ENCODE assay signal across 9 mouse cellular contexts in the genomic region with DNA sequence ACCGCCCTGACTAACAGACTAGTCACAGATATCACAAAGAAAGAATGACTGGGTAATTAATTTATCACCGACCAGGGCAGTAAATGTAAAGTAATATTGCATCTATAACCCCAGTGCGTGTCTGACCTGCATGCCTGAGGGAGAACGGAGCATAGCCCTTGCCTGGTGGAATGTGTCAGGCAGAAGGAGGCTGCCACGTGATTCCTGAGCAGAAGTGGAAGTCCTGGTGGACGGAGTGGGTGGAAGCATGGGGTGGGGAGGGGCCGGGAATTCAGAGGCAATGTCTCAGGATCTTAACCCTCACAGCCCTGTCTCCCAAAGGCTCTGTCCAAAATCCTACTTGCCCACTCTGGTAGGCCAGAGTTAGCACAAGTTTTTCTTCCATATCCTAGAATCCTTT. TPM values are rescaled to one million over a fixed set of nuclear protein-coding genes. Genes with fewer than 3 reads are reported as not detected.
DNase-seq lines count a peak whose midpoint lies in the region; ATAC-seq and TF ChIP-seq lines count a peak whose summit lies in the region.
"Had no signal": no experiment of that assay in that cellular context is flagged by ENCODE, and none has a peak within 500 bp of the region (broad histone marks: within the 10 kb centered on the region; RNA-seq: fewer than 3 reads in every experiment).

No protein-coding gene starts in this region.

- H3K4me1 ChIP-seq in hindbrain, embryonic 13.5 days (replicated peaks): peaks cover 62% of the 10 kb centered on the region
- H3K4me1 ChIP-seq in hindbrain, postnatal 0 days (ENCODE audit: insufficient read depth, low read length): peaks cover 24% of the 10 kb centered on the region
- H3K4me1 ChIP-seq in hindbrain, embryonic 16.5 days (ENCODE audit: control insufficient read depth, insufficient read depth, low read depth, low read length): peaks cover 36% of the 10 kb centered on the region
- peaks cover 73% of the 10 kb centered on the region for H3K4me1 ChIP-seq in limb, embryonic 12.5 days (replicated peaks)
- peaks cover 9% of the 10 kb centered on the region for H3K4me1 ChIP-seq in stomach, postnatal 0 days (replicated peaks; ENCODE audit: control insufficient read depth, insufficient read depth)

- no peak for DNase-seq in hindbrain, postnatal 0 days (ENCODE audit: low spot score)
- no peak for DNase-seq in stomach, postnatal 0 days (ENCODE audit: low spot score)
- DNase-seq in layer of hippocampus, adult 9-10 months (ENCODE audit: low spot score): no peak
- DNase-seq in right cerebral cortex, adult 18-20 months: no peak

- no peak overlapping the region for H3K4me3 ChIP-seq in hindbrain, embryonic 13.5 days
- no peak overlapping the region for H3K4me3 ChIP-seq in hindbrain, postnatal 0 days (ENCODE audit: low read length)
- no peak overlapping the region for H3K4me3 ChIP-seq in hindbrain, embryonic 16.5 days (ENCODE audit: low read length)
- no peak overlapping the region for H3K4me3 ChIP-seq in limb, embryonic 12.5 days (replicated peaks)
- H3K4me3 ChIP-seq in stomach, postnatal 0 days (ENCODE audit: low read depth, low read length): no peak overlapping the region

- no peak for TF ChIP-seq CTCF in hindbrain, postnatal 0 days (IDR thresholded peaks at IDR 0.05; ENCODE audit: low read depth)
- peak; percentile 15; the same call in 1 of the 2 replicates for TF ChIP-seq CTCF in stomach, postnatal 0 days (IDR thresholded peaks at IDR 0.05; ENCODE audit: low read depth)

- no peak overlapping the region for H3K9ac ChIP-seq in hindbrain, embryonic 13.5 days
- no peak overlapping the region for H3K9ac ChIP-seq in hindbrain, postnatal 0 days (replicated peaks; ENCODE audit: low read length)
- no peak overlapping the region for H3K9ac ChIP-seq in hindbrain, embryonic 16.5 days (ENCODE audit: low read depth, low read length)
- H3K9ac ChIP-seq in limb, embryonic 12.5 days (replicated peaks): 0 out of 2 replicates have a peak overlapping the region, but pooled peaks have one; percentile 24
- H3K9ac ChIP-seq in stomach, postnatal 0 days (ENCODE audit: low read length): no peak overlapping the region

- peak overlapping the region; percentile 23; the same call in 1 of the 2 replicates for H3K27ac ChIP-seq in hindbrain, embryonic 13.5 days
- no peak overlapping the region for H3K27ac ChIP-seq in hindbrain, postnatal 0 days
- 0 out of 2 replicates have a peak overlapping the region, but pooled peaks have one; percentile 13 for H3K27ac ChIP-seq in hindbrain, embryonic 16.5 days (ENCODE audit: low read depth, low read length)
- peak overlapping the region; percentile 96 for H3K27ac ChIP-seq in limb, embryonic 12.5 days
- no peak overlapping the region for H3K27ac ChIP-seq in stomach, postnatal 0 days (replicated peaks)

- H3K9me3 ChIP-seq in hindbrain, embryonic 13.5 days: no peaks in the 10 kb centered on the region
- H3K9me3 ChIP-seq in hindbrain, postnatal 0 days (ENCODE audit: low read length): no peaks in the 10 kb centered on the region
- no peaks in the 10 kb centered on the region for H3K9me3 ChIP-seq in hindbrain, embryonic 16.5 days (ENCODE audit: control insufficient read depth, low read length)
- no peaks in the 10 kb centered on the region for H3K9me3 ChIP-seq in limb, embryonic 12.5 days
- no peaks in the 10 kb centered on the region for H3K9me3 ChIP-seq in stomach, postnatal 0 days (ENCODE audit: control insufficient read depth, low read length)

- TF ChIP-seq EP300 in stomach, postnatal 0 days (optimal IDR thresholded peaks at IDR 0.05): no peak

- ATAC-seq in hindbrain, embryonic 13.5 days (ENCODE audit: low FRiP score): no peak
- ATAC-seq in hindbrain, postnatal 0 days: no peak; the same call in 1 of the 2 replicates
- peak; percentile 1; the same call in 1 of the 2 replicates for ATAC-seq in hindbrain, embryonic 16.5 days
- peak; percentile 37; the same call in 1 of the 2 replicates for ATAC-seq in limb, embryonic 12.5 days (ENCODE audit: insufficient number of reproducible peaks, insufficient read depth, low FRiP score, low TSS enrichment, low read depth)
- peak; percentile 59 for ATAC-seq in stomach, postnatal 0 days (ENCODE audit: low FRiP score, low TSS enrichment)
- ATAC-seq in inflammation-experienced regulatory T-cells, adult 6 months: no peak

- H3K36me3 ChIP-seq in hindbrain, embryonic 13.5 days: no peaks in the 10 kb centered on the region
- H3K36me3 ChIP-seq in hindbrain, postnatal 0 days (ENCODE audit: insufficient read depth, low read length): no peaks in the 10 kb centered on the region
- no peaks in the 10 kb centered on the region for H3K36me3 ChIP-seq in hindbrain, embryonic 16.5 days (ENCODE audit: control insufficient read depth, insufficient read depth, low read length)
- no peaks in the 10 kb centered on the region for H3K36me3 ChIP-seq in limb, embryonic 12.5 days
- H3K36me3 ChIP-seq in stomach, postnatal 0 days (ENCODE audit: control insufficient read depth, insufficient read depth, low read length): no peaks in the 10 kb centered on the region

- 37% methylated on average over 7 of the region's 7 CpGs for WGBS in hindbrain, embryonic 13.5 days
- WGBS in hindbrain, postnatal 0 days: 41% methylated on average over 7 of the region's 7 CpGs
- 31% methylated on average over 7 of the region's 7 CpGs for WGBS in hindbrain, embryonic 16.5 days
- WGBS in limb, embryonic 12.5 days: 14% methylated on average over 7 of the region's 7 CpGs
- WGBS in stomach, postnatal 0 days: 35% methylated on average over 7 of the region's 7 CpGs

- H3K27me3 ChIP-seq in hindbrain, embryonic 13.5 days: peaks cover 87% of the 10 kb centered on the region
- H3K27me3 ChIP-seq in hindbrain, postnatal 0 days (ENCODE audit: insufficient read depth, low read length): peaks cover 4% of the 10 kb centered on the region; the same call in 1 of the 2 replicates
- peaks cover 5% of the 10 kb centered on the region for H3K27me3 ChIP-seq in hindbrain, embryonic 16.5 days (replicated peaks; ENCODE audit: control insufficient read depth, insufficient read depth, low read length)
- H3K27me3 ChIP-seq in limb, embryonic 12.5 days: peaks cover 5% of the 10 kb centered on the region; the same call in 1 of the 2 replicates
- no peaks in the 10 kb centered on the region for H3K27me3 ChIP-seq in stomach, postnatal 0 days (ENCODE audit: control insufficient read depth, insufficient read depth, low read length)

- no peak overlapping the region for H3K4me2 ChIP-seq in hindbrain, embryonic 13.5 days
- H3K4me2 ChIP-seq in hindbrain, postnatal 0 days (ENCODE audit: low read depth, low read length): no peak overlapping the region
- no peak overlapping the region for H3K4me2 ChIP-seq in hindbrain, embryonic 16.5 days (ENCODE audit: low read length)
- H3K4me2 ChIP-seq in limb, embryonic 12.5 days: peak overlapping the region; percentile 49
- H3K4me2 ChIP-seq in stomach, postnatal 0 days (replicated peaks; ENCODE audit: low read depth): no peak overlapping the region

RNA-seq across cellular contexts. Expression of a gene that starts 3.2 kb away (rescaled TPM):
- 2.1 and 3.1 TPM in 2 replicates for polyA plus RNA-seq in hindbrain, embryonic 13.5 days (2015; fragmentation: Nextera tagmentation; extraction: Ambion mirVana)
- total RNA-seq in hindbrain, postnatal 0 days (2014; rRNA removed): 8.7 and 11.7 TPM in 2 replicates
- 3.9 and 4.8 TPM in 2 replicates for polyA plus RNA-seq in hindbrain, postnatal 0 days (2015; fragmentation: Nextera tagmentation; extraction: Ambion mirVana)
- polyA plus RNA-seq in hindbrain, embryonic 16.5 days (2015; fragmentation: Nextera tagmentation; extraction: Ambion mirVana): 3.7 and 4.1 TPM in 2 replicates
- 1.8 and 2.2 TPM in 2 replicates for polyA plus RNA-seq in limb, embryonic 12.5 days (2016; fragmentation: Nextera tagmentation; extraction: Ambion mirVana)
- polyA plus RNA-seq in stomach, postnatal 0 days (2015; fragmentation: Nextera tagmentation; extraction: Ambion mirVana): 0.44 and 0.46 TPM in 2 replicates
- not detected for polyA plus RNA-seq in inflammation-experienced regulatory T-cells, adult 6 months (2017; shearing (Covaris generic))
- total RNA-seq: granulocyte monocyte progenitor cell, adult 5-6 weeks had no signal

Comparison
In these comparisons a context has a peak if more than half of its experiments do, and no peak if none do; other contexts are left out.
1. ATAC-seq: peak in hindbrain, embryonic 16.5 days (single experiment), limb, embryonic 12.5 days (single experiment) and stomach, postnatal 0 days (single experiment); none in hindbrain, embryonic 13.5 days (single experiment), hindbrain, postnatal 0 days (single experiment) and inflammation-experienced regulatory T-cells, adult 6 months (single experiment).
2. H3K27ac ChIP-seq: peak in hindbrain, embryonic 13.5 days (single experiment), hindbrain, embryonic 16.5 days (single experiment) and limb, embryonic 12.5 days (single experiment); none in hindbrain, postnatal 0 days (single experiment) and stomach, postnatal 0 days (single experiment).